Mouse (Mus musculus): Measurements from ENCODE around the gene Clrn2.
A peak's percentile ranks its signal among the peaks of the same experiment; 100 is the strongest.

Clrn2 gene

GRCm38 (mm10) chr5:45454456-45454855 lies 905 bp downstream of the Clrn2 start:
- no peak for DNase-seq

GRCm38 (mm10) chr5:45472880-45473450 lies 19.4 kb downstream of the Clrn2 start:
- no peak for DNase-seq

GRCm38 (mm10) chr5:45473521-45473920 lies 20.0 kb downstream of the Clrn2 start:
- no peak for DNase-seq

- peak; percentile 69 to 77 for DNase-seq
Observed at GRCm38 (mm10) chr5:45474215-45474614, 20.7 kb downstream of the Clrn2 start.

GRCm38 (mm10) chr5:45474758-45475157 lies 21.2 kb downstream of the Clrn2 start:
- no peak for DNase-seq

GRCm38 (mm10) chr5:45475771-45476170 lies 22.2 kb downstream of the Clrn2 start:
- DNase-seq = no peak

GRCm38 (mm10) chr5:45476288-45476687 lies 22.7 kb downstream of the Clrn2 start:
- peak in 1 of 2 experiments; percentile 17 for DNase-seq

- peak in 1 of 2 experiments; percentile 41 for DNase-seq
Observed at GRCm38 (mm10) chr5:45477601-45478000, 24.1 kb downstream of the Clrn2 start.

- DNase-seq = no peak
Observed at GRCm38 (mm10) chr5:45480066-45480465, 26.5 kb downstream of the Clrn2 start.

- DNase-seq = no peak
Observed at GRCm38 (mm10) chr5:45481125-45481524, 27.6 kb downstream of the Clrn2 start.

- no peak for DNase-seq
Observed at GRCm38 (mm10) chr5:45482607-45483006, 29.1 kb downstream of the Clrn2 start.

- DNase-seq = peak in 1 of 2 experiments; percentile 26
Observed at GRCm38 (mm10) chr5:45483654-45484053, 30.1 kb downstream of the Clrn2 start.

- no peak for DNase-seq
Observed at GRCm38 (mm10) chr5:45491776-45492175, 38.2 kb downstream of the Clrn2 start.

GRCm38 (mm10) chr5:45493191-45494092 lies 39.9 kb downstream of the Clrn2 start, which contains the start of gene Lap3:
TSS of gene Lap3 (plus strand) at chr5:45493374.
- peak; percentile 100 for DNase-seq

- DNase-seq = peak in 1 of 2 experiments; percentile 43
Observed at GRCm38 (mm10) chr5:45494093-45494755, 40.7 kb downstream of the Clrn2 start.

- DNase-seq = no peak
Observed at GRCm38 (mm10) chr5:45495429-45495975, 42.0 kb downstream of the Clrn2 start.

- peak in 1 of 2 experiments; percentile 38 for DNase-seq
Observed at GRCm38 (mm10) chr5:45496042-45496441, 42.5 kb downstream of the Clrn2 start.

GRCm38 (mm10) chr5:45496479-45496878 lies 42.9 kb downstream of the Clrn2 start:
- no peak for DNase-seq

- DNase-seq = peak in 1 of 2 experiments; percentile 38
Observed at GRCm38 (mm10) chr5:45496930-45497550, 43.5 kb downstream of the Clrn2 start.

GRCm38 (mm10) chr5:45497564-45497963 lies 44.0 kb downstream of the Clrn2 start:
- DNase-seq = no peak

- DNase-seq = no peak
Observed at GRCm38 (mm10) chr5:45510071-45510470, 56.5 kb downstream of the Clrn2 start.

- peak; percentile 49 to 61 for DNase-seq
Observed at GRCm38 (mm10) chr5:45512908-45513307, 59.4 kb downstream of the Clrn2 start.

- peak; percentile 58 to 64 for DNase-seq
Observed at GRCm38 (mm10) chr5:45513511-45513910, 60.0 kb downstream of the Clrn2 start.
